Mouse (Mus musculus) brown adipose tissue, adult 24 weeks (tissue): Measurements from ENCODE around the gene Ccl27a. TPM values are rescaled to one million over a fixed set of nuclear protein-coding genes. Genes with fewer than 3 reads are reported as not detected.

Experiments
- H3K27ac ChIP-seq: fragments of 200-500 bp; replicated peaks from 2 replicates; pipeline ENCODE4 v1.5.1; 2012; ENCODE audit warnings: low read depth, mild to moderate bottlenecking, low read length
- H3K4me1 ChIP-seq: fragments of 200-500 bp; 2 replicates; pipeline ENCODE4 v1.6.1; 2012; ENCODE audit warnings: low read length, mixed read lengths; ENCODE audit not compliant: control insufficient read depth, insufficient read depth, insufficient read length
- H3K4me3 ChIP-seq: fragments of 200-500 bp; 2 replicates; pipeline ENCODE4 v1.5.1; 2012; ENCODE audit warnings: low read depth, mild to moderate bottlenecking, low read length, moderate library complexity; ENCODE audit not compliant: insufficient read depth
- polyA plus RNA-seq: library from polyadenylated mRNA; stranded (reverse); fragments of >200 nt; gene quantifications from 2 replicates; pipeline ENCODE4 v1.2.4, GENCODE M21; 2012; ENCODE audit not compliant: missing spikeins, insufficient read depth, insufficient read length

Ccl27a gene
- polyA plus RNA-seq, 1 experiment: 50.0 TPM

DNA sequence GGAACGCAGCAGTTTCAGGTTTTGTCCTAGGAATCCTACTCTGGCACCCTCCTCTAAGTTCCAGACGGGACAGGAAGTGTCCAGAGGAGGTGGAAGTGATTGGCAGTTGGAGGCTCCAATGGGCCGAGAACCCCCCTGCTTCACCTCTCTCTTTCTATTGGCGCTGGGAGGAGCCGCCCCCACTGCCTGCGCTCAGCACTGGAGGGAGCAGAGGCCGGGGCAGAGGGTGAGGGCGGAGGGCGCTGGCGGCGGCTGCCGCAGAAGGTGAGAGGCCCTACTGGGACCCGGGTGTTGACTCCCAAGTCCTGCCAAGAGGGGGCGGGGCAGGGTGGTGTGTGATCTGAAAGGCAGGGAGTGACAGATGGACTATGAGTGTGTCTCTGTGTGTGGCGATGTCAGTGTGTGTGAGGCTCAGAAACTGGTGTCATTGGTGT, 13.7 kb downstream of the Ccl27a start:
- H3K27ac ChIP-seq: peak overlapping the region; percentile 69

DNA sequence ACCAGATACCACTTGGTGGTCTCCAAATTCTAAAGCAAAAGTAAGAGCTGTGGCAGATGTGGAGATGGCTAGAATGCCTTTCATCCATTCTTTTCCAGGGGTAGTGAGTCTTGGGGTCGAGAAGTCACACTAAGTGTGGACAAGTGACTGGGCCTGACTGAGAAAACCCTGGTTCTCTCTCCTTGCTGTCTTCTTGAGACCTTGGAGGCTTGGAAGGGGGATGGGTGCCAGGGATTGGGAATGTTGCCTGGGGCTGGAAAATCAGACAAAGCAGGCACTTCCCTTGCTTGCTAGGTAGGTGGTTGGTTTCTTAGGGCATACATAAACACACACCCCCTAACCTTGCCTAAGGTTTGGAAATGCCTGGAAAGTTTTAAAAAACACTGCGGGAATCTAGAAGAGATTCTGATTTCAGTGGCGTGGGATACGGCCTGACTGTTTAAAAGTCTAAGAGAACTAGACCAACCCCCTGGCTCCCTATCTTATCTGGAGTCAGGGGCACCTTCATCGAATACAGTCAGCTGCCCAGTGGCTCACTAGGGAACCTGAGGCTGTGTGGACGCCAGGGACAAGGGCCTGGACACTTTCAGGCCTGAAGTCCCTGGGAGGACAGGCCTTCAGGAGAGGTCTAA, 14.3 kb downstream of the Ccl27a start:
- Histone ChIP-seq H3K27ac (peak overlapping the region; percentile 69), H3K4me1 (peaks cover 9% of the 10 kb centered on the region), H3K4me3 (peak overlapping the region; percentile 31; the same call in 1 of the 2 replicates)

More for the DNA sequence above, 13.7 kb downstream of the Ccl27a start:
- H3K4me3 ChIP-seq: peak overlapping the region; percentile 63
- H3K4me1 ChIP-seq: peaks cover 7% of the 10 kb centered on the region

DNA sequence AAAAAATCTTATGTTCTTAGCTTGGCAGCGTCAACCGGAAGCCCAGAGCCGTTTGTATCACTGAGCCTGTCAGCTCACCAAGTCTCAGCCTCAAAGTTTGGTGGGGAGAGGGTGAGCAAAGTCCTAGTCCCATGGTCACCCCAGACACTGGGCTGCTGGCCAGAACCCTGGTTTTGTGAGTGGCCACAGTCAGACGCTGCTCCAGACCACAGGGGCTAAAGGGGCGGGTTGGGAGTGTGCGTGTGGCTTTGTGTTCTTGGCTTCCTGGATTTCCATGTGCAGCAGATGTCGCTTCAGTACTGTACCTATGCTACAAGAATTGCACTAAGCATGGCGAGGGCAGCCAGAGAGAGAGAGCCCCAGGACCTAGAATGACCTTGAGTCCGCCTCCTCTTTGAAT, 14.8 kb downstream of the Ccl27a start:
- Histone ChIP-seq H3K4me1 (peaks cover 10% of the 10 kb centered on the region), H3K27ac (peak overlapping the region; percentile 69), H3K4me3 (no peak overlapping the region)

DNA sequence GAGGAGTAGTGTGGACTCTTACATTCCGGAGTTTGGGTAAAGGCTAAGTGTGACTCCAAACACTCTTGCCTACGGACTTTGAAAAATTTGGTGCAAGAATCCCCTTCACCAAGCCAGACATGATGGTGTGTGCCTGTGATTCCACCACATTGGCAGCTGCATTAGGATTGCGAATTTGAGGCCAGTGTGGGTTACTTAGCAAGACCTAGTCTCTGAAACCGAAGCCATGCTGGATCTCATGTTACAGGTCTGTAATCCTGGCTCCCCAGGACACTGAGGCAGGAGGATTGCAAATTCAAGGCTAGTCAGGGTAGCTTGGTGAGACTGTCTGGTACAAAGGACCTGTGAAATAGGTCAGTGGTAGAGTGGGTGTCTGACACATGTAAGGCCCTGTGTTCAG, 15.3 kb downstream of the Ccl27a start:
- peaks cover 10% of the 10 kb centered on the region for H3K4me1 ChIP-seq
- no peak overlapping the region for H3K4me3 ChIP-seq
- no peak overlapping the region for H3K27ac ChIP-seq

DNA sequence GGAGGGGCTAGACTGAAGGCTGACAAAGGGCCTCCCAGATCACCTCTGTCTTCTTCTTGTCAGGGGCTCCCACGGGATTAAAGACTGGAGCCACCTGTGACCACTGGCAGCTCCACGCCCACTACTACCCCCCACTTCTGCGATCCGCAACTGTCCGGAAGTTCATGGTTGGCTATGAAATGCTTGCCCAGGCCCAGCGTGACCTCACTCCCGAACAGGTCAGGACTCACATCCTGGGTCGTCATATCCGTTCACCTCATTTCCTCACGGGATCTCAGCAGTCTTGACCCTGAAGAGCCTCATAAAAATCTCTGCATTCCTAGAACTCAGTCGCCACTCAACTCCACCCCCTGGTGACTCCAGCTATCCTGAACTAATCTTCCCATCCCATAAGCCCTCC, 16.0 kb downstream of the Ccl27a start:
- peaks cover 10% of the 10 kb centered on the region for H3K4me1 ChIP-seq
- no peak overlapping the region for H3K27ac ChIP-seq
- H3K4me3 ChIP-seq: no peak overlapping the region

DNA sequence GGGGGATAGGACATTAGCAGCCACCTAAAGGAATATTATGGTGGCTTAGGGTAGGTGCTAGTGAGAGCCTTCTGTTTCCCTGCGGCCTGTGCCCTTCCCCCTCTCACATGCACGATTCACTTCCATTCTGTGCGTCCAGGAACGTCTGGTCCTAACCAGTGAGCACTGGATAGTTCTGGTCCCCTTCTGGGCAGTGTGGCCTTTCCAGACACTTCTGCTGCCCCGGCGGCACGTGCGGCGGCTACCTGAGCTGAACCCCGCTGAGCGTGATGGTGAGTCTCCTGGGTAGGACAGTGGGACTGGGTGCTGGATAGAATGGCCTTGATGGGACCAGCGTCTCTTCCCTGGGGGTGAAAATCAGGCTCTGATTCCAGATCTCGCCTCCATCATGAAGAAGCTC, 16.7 kb downstream of the Ccl27a start:
- Histone ChIP-seq H3K4me3 (no peak overlapping the region), H3K4me1 (peaks cover 8% of the 10 kb centered on the region), H3K27ac (no peak overlapping the region)

DNA sequence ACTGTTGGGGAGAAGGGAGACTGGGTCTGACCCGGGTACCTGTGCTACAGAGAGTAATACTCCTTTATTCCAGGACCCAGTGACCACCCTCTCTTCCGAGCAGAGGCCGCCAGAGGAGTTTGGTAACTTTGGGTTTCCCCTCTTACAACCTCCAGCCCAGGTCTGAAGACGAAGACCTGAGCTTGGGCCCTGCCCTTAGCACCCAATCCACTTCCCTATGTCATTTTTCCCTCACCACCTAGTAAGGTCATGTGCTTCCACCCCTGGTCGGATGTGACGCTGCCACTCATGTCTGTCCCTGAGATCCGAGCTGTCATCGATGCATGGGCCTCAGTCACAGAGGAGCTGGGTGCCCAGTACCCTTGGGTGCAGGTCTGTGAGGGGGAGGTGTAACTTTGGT, 17.6 kb downstream of the Ccl27a start:
- H3K4me3 ChIP-seq: peak overlapping the region; percentile 81
- H3K27ac ChIP-seq: no peak overlapping the region
- H3K4me1 ChIP-seq: peaks cover 8% of the 10 kb centered on the region

DNA sequence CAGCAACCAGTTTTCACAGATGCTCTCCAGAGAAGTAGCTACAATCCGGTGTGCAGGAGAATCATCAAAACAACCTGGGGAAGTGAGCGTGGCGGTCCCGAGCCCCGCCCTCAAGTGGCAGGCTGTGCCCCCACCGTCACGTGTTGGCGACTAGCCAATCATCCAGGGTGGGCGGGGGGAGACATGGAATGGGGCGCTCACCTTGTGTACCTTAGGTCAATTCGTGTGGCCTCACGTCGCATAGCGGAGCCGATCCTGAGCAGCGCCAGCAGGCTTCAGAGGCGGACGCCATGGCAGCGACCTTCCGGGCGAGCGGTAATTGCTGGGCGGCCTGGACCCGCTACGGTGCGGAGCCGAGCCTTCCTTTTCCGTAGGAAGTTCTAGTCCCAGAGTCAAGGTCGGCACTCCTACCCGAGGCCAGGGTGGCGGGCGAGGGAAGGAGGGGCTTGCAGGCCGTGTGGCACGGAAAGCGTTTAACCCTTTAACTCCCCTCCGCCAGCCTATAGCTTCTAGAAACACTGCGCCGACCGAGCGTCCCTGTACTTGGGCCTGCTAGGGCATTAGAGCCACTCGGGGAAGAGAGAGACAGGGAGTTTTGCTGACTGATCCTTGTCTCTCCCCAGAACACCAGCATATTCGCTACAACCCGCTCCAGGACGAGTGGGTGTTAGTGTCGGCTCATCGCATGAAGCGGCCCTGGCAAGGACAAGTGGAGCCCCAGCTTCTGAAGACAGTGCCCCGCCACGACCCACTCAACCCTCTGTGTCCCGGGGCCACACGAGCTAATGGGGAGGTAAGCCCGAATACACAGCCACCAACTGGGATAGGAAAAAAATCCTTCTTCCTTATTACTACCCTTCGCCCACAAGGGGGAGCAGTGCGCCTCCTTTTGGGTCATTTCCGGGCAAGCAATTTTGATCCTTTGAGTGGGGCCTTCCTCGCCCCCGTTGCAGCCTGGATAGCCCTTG, 18.4 kb downstream of the Ccl27a start, which contains the start of gene Sigmar1:
Gene Sigmar1, minus strand, starts transcription at position 820 of the 968 bp plus-strand sequence.
- Histone ChIP-seq H3K27ac (peak within 1 kb of the TSS; percentile 90), H3K4me3 (peak within 1 kb of the TSS; percentile 81), H3K4me1 (peaks cover 3% of the 10 kb centered on the region; the same call in 1 of the 2 replicates)

DNA sequence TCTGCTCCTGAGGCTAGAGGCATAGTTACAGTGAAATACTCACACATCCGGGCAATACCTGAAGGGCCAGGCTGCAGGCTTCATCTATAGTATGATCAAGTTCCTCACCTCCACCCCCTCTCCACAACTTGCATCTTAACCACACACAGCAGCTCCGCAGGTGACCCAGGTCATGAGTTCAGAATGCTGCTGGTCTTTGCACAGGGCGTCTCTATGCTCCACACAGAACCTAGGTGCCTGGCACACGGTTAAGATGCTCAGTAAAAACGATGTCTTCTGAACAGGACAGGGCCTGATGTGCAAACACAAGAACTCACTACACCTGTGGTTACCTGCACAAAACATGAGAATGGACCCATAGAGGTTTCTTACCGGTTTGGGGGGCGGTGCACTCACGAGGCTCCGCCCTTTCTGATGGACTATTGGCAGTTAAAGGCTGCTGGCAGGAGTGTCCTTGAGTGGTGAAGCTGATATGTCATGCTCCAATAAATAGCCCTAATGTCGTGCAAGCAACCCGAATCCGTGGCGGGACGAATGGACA, 19.2 kb downstream of the Ccl27a start, which contains the start of gene Galt:
Gene Galt, plus strand, starts transcription at position 432 of the 541 bp plus-strand sequence.
- H3K4me1 ChIP-seq: peaks cover 3% of the 10 kb centered on the region; the same call in 1 of the 2 replicates
- peak within 1 kb of the TSS; percentile 90 for H3K27ac ChIP-seq
- H3K4me3 ChIP-seq: peak within 1 kb of the TSS; percentile 81

DNA sequence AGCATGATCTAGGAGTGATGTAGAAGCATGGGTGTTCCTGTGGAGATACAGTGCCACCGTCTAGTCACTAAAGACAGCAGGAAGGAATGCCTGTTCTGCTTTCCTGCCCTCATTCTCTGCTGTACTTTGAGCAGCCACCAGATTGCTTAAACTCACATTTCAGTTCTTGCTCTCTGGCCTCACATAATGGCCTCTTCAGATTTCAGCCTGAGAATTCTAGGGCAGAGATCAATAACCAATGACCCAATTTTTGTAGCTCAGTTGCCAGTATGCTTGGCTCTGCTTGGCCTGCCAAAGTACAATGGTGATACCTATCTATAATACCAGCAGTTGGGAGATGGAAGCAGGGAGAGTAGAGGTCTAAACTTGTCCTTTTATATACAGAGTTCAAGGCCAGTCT, 29.0 kb downstream of the Ccl27a start:
- H3K27ac ChIP-seq: no peak overlapping the region
- H3K4me3 ChIP-seq: no peak overlapping the region
- peaks cover 6% of the 10 kb centered on the region; the same call in 1 of the 2 replicates for H3K4me1 ChIP-seq

DNA sequence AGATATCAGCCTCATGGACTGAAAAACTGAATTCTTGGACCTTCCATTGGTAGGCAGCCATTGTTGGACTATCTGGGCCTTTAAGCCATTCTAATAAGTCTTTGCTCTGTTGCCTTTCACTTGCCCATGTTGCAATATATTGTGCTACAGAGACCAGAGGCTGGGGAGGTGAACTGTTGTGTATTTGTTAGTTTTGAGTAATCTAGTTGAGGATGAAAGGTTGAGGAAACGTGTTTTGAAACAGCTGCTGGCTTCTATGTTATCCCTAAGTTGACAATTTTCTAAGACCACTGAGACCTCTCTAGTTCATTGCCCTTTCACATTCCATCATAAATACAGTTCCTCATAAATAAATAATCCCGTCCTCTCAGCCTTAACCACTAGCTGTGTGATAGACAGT, 29.9 kb downstream of the Ccl27a start:
- Histone ChIP-seq H3K4me3 (no peak overlapping the region), H3K27ac (no peak overlapping the region), H3K4me1 (peaks cover 8% of the 10 kb centered on the region; the same call in 1 of the 2 replicates)

DNA sequence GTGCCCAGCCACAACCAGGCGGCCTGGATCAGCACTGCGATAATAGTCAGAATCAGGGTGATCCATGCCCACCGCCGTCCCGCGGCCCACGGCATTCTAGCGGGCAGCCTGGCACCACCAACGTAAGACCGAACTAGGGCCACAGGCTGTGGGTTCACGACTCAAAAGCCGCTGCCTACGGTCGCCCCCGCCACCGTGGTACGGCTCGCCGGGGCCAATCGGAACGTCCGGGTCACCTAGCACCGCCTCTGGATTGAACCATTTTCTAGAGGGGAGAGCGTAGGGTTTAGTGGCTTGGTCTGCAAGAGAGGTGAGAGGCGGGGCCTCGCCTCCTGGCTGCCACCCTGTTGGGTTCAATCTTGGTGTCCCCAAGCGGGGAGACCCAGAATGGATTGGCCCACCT, 32.9 kb downstream of the Ccl27a start:
- peak overlapping the region; percentile 93 for H3K4me3 ChIP-seq
- H3K27ac ChIP-seq: peak overlapping the region; percentile 77
- H3K4me1 ChIP-seq: peaks cover 8% of the 10 kb centered on the region; the same call in 1 of the 2 replicates

DNA sequence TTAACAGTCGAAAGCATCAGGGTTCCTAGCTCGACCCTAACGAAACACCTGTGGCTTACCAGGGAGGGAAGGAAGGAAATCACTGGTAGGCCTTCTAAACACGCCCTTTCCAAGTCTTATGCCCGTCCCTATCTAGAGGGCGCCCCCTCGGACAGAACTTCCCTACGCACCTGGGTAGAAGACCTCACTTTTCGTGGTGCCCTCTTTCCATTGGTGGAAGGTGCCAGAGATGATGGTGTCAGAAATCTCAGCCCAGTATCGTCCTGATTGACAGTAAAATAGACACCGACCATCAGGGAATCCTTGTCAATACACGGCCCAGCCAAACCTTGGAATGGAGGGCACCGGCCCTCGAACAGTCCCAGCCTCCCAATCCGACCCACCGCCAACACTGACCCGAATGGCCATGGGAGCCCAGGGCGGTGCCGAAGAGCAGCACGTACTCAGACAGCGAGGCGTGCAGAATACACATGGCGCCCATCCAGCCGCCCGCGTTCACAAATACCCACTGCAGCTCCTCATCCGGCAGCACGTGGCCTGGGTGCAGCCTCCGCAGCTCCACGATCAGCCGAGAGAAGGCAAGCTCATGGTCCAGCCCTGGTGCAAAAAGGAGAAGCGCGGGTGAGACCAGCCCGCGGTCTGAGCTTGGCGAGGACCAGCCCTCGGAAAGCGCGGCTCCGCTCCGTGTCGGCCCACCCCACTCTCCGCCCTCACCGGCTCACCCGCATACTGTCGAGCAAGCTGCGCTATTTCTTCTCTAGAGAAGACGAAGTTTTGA, 33.5 kb downstream of the Ccl27a start:
- peak overlapping the region; percentile 77 for H3K27ac ChIP-seq
- peak overlapping the region; percentile 93 for H3K4me3 ChIP-seq
- H3K4me1 ChIP-seq: peaks cover 8% of the 10 kb centered on the region; the same call in 1 of the 2 replicates

DNA sequence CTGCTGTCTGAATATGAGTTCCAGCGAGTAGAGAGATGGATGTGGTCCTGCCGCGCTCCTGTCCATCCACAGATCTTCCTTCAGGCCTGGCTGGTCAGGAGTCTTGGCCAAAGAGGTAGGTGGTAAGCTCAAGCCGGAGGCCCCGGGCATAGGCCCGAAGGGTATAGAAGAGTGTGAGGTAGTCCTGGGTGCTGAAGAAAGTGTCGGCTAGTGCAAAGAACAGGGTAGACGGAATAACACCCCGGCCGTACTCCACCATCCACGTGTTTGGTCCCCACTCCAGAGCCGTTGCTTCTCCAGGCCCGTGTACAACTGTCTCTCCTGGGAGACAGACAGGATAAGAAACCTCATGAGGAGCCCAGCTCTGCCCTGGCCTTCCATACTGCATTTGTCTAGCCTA, 34.8 kb downstream of the Ccl27a start:
- Histone ChIP-seq H3K4me3 (no peak overlapping the region), H3K27ac (no peak overlapping the region), H3K4me1 (peaks cover 8% of the 10 kb centered on the region; the same call in 1 of the 2 replicates)
